Mouse (Mus musculus) small intestine, adult 2 months (tissue): Measurements from ENCODE around the gene Eif4h. TPM values are rescaled to one million over a fixed set of nuclear protein-coding genes. Genes with fewer than 3 reads are reported as not detected.
"Not testable (repeated sequence)": the region's sequence is repeated elsewhere in the genome, so short reads cannot be mapped to it uniquely, and the experiment has no call there.

ENCODE experiments used
- H3K27ac ChIP-seq: fragments of 200-500 bp; 2 replicates; pipeline ENCODE4 v1.5.1; 2012; ENCODE audit warnings: low read depth, low read length, control low read depth, inconsistent platforms; ENCODE audit not compliant: insufficient read depth
- H3K27me3 ChIP-seq: fragments of 200-500 bp; 2 replicates; pipeline ENCODE4 v1.6.1; 2012; ENCODE audit warnings: mild to moderate bottlenecking, moderate library complexity, low read length, inconsistent platforms; ENCODE audit not compliant: control insufficient read depth, insufficient read depth
- H3K36me3 ChIP-seq: fragments of 200-500 bp; 2 replicates; pipeline ENCODE4 v1.6.1; 2012; ENCODE audit warnings: mild to moderate bottlenecking, low read length, control low read depth, inconsistent platforms; ENCODE audit not compliant: control insufficient read depth, insufficient read depth
- H3K4me1 ChIP-seq: fragments of 200-500 bp; 2 replicates; pipeline ENCODE4 v1.6.1; 2012; ENCODE audit warnings: low read length, inconsistent platforms, mixed read lengths; ENCODE audit not compliant: control insufficient read depth, insufficient read depth, insufficient read length
- H3K4me3 ChIP-seq: fragments of 200-500 bp; 2 replicates; pipeline ENCODE4 v1.5.1; 2012; ENCODE audit warnings: low read depth, mild to moderate bottlenecking, control low read depth, inconsistent platforms, low read length, moderate library complexity
- CTCF ChIP-seq: fragments of 200-500 bp; IDR thresholded peaks from 2 replicates; pipeline ENCODE4 v1.5.1; 2012; ENCODE audit warnings: low read depth, mild to moderate bottlenecking, control low read depth, inconsistent platforms, low read length, moderate library complexity, mixed read lengths; ENCODE audit not compliant: insufficient replicate concordance, insufficient read length; ENCODE audit errors: extremely low read depth
- POLR2A ChIP-seq: fragments of 200-500 bp; IDR thresholded peaks from 2 replicates; pipeline ENCODE4 v1.6.1; 2012; ENCODE audit warnings: low read depth, mild to moderate bottlenecking, control low read depth, inconsistent platforms, low read length, moderate library complexity
- WGBS: fragments of 180-500 bp; shearing (Covaris S2); methylation state at CpG from one replicate; pipeline ENCODE4 v1.1.7; 2018; 5-methylcytosine and 5-hydroxymethylcytosine counted together
- polyA plus RNA-seq: library from polyadenylated mRNA; depleted of rRNA; stranded (reverse); fragments of >200 nt; gene quantifications from 2 replicates; pipeline ENCODE4 v1.2.3, GENCODE M21; 2012

Gene Eif4h
- polyA plus RNA-seq, 1 experiment: 256 TPM

DNA sequence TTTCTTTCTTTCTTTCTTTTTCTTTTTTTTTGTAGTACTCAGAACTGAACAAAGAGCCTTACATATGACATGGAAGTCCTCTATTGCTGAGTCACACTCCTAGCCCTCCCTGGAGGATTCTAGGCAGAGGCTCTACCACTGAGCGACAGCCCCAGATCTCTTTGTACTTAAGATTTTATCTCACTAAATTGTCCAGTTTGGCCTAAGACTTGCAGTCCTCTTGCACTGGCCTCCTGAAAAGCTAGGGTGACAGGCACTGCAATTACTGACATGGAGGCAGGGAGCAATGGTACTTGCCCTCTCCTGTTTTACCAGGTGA is 32.9 kb upstream of the Eif4h start:
- H3K4me3 ChIP-seq: no peak overlapping the region
- H3K27me3 ChIP-seq: no peaks in the 10 kb centered on the region
- 90% methylated on average over 1 of the region's 1 CpGs for WGBS
- no peaks in the 10 kb centered on the region for H3K36me3 ChIP-seq
- H3K27ac ChIP-seq: no peak overlapping the region
- H3K4me1 ChIP-seq: peaks cover 12% of the 10 kb centered on the region
- no peak for TF ChIP-seq CTCF
- no peak for TF ChIP-seq POLR2A

DNA sequence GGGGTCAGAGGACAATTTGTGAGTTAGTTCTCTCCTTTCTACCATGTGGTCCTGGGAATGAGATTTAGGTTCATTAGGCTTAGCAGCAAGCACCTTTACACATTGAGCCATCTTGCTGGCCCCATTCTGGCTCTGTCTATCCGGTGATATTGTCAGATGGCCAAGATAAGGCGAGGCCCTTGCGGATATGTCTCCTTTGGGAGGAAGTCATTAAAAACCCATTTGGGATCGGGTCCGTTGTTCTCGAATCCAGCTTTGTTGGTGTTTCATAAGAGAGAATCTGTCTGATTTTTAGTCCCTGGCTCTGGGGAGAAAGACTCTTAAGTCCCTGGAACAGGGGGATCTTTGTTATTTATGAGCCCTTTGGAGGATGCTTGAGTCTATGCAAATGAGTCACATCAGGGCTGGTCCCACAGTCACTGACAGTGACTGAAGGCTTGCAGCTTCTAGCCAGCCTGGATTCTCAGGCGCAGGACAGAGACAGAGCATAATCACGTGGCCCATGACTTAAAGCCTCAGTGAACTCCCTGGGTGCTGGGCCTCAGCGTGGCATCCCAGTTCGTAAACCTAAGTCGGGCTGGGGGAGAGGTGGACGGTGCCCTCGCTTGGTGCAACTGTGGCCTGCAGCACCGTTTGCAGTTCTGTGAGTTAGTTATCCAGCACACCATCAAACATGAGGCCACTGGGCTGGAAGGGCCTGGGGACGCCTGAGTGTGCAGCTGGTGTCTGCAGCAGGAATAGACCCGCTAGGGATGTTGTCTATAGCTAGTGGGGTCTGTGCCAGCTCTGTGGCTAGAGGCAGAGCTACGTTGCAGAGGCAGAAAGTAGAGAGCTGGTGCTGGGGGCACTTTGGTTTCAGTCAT is 32.3 kb upstream of the Eif4h start:
- Histone ChIP-seq H3K27ac (no peak overlapping the region), H3K27me3 (no peaks in the 10 kb centered on the region), H3K4me3 (no peak overlapping the region), H3K36me3 (no peaks in the 10 kb centered on the region), H3K4me1 (peaks cover 10% of the 10 kb centered on the region)
- TF ChIP-seq POLR2A: no peak
- no peak for TF ChIP-seq CTCF
- WGBS: 79% methylated on average over 17 of the region's 17 CpGs

DNA sequence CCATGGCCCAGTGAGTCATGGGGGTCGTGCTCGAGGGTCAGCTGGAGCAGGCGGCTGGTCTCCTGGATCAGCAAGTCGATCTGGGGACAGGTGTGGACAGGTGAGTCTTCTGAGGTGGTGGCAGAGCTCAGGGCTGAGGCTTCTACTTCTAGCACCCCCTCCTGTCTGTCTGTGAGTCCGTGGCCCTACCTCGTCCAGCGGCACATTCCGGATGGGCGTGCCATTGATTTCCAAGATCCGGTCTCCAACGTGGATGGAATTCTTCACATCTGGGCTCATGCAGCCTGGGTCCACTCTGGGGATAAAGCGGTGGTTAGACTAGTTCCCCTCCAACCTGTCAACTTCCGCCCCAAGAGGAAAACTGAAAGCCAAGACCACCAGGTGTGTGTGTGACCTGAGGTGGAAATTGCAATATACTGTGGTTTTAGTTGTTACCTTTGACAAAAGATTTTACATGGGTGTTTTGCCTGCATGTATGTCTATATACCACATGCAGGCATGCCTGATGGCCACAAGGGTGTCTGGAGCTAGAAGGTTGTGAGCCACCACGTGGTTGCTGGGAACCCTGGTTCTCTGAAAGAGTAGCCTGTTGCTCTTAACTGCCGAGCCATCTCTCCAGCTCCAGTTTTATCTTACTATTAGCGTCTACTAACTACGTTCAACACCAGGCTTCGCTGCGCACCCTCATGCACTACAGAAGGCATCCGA is 29.9 kb upstream of the Eif4h start:
- WGBS: 80% methylated on average over 20 of the region's 20 CpGs
- no peak overlapping the region for H3K27ac ChIP-seq
- H3K4me1 ChIP-seq: no peaks in the 10 kb centered on the region
- H3K4me3 ChIP-seq: no peak overlapping the region
- no peaks in the 10 kb centered on the region for H3K27me3 ChIP-seq
- no peaks in the 10 kb centered on the region for H3K36me3 ChIP-seq
- TF ChIP-seq CTCF: no peak
- TF ChIP-seq POLR2A: no peak

DNA sequence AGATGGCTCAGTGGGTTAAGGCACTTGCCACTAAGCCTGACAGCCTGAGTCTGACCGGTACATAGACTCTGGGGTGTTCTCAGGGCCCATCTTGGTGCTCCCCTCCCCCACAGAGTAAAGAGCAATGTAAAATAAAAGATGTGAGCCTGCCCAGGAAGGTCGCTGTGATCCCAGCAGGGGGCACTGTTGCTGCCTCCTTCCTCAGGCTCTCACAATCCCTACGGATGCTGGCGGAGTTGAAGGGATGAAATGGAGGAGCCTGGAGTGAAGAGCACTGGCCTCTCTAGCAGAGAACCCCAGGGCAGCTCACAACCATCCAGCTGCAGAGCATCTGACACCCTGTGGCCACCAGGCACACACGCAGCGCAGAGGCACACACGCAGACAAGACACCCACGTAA is 29.2 kb upstream of the Eif4h start:
- 64% methylated on average over 8 of the region's 8 CpGs for WGBS
- Histone ChIP-seq H3K36me3 (no peaks in the 10 kb centered on the region), H3K4me1 (no peaks in the 10 kb centered on the region), H3K27ac (no peak overlapping the region), H3K27me3 (no peaks in the 10 kb centered on the region), H3K4me3 (no peak overlapping the region)
- TF ChIP-seq POLR2A (no peak), CTCF (peak; percentile 61; the same call in 1 of the 2 replicates)

DNA sequence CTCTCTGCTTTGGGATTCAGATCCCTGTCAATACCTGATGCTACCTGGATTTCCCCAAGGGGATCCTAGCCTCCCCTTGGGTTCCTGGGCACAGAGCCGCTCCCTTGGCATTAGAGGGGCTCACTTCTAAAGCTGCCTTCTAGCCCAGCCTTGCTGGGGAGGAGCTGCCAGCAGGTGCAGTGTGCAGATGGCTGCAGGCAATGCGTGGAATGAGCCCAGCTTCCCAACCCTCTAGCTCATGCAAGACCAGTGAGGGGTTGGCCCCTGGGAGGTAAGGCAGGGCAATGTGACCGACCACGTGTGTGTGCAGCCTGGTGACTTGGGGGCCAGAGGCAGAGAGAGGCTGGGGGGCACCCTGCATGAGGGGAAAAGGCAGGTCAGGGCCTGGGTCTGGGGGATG is 17.4 kb upstream of the Eif4h start:
- H3K36me3 ChIP-seq: no peaks in the 10 kb centered on the region; the same call in 1 of the 2 replicates
- TF ChIP-seq CTCF (no peak), POLR2A (no peak)
- H3K4me3 ChIP-seq: no peak overlapping the region
- H3K27ac ChIP-seq: no peak overlapping the region
- H3K4me1 ChIP-seq: no peaks in the 10 kb centered on the region
- no peaks in the 10 kb centered on the region for H3K27me3 ChIP-seq
- WGBS: 85% methylated on average over 4 of the region's 4 CpGs

DNA sequence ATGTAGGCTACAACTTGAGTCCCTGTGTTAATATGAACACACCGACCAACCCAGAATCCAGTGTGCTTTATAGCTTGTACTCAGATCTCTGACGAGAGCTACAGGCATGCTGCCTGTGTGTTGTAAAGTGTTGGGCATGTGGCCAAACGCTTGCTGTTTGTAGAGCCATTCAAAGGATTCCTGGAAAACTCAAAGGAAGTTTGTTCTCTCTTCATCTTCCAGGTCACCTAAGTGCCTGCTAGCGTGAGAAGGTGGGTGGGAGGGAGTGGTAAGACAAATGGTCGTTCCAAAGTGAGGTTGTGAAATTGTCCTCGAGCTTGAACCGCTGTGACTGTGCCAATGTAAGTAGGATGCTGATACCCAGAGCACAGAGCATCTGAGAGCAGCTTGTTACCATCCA is 12.7 kb upstream of the Eif4h start:
- TF ChIP-seq CTCF: no peak
- TF ChIP-seq POLR2A: no peak
- no peaks in the 10 kb centered on the region for H3K36me3 ChIP-seq
- 8% methylated on average over 7 of the region's 7 CpGs for WGBS
- H3K4me1 ChIP-seq: peaks cover 4% of the 10 kb centered on the region
- H3K27ac ChIP-seq: no peak overlapping the region
- H3K27me3 ChIP-seq: no peaks in the 10 kb centered on the region
- no peak overlapping the region for H3K4me3 ChIP-seq

DNA sequence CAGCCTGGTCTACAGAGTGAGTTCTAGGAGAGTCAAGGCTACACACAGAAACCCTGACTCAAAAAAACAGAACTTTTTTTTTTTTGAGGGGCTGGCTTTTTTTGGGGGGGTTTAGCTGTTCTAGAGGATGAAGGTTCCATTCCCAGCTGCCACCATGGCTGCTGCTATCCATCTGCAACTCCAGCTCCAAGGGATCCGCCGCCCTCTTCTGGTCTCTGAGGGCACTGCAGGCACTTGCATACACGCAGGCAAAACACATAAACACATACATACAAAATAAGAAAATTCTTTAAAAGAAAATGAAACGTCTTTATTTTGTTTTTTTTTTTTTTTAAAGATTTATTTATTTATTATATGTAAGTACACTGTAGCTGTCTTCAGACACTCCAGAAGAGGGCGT is 11.6 kb upstream of the Eif4h start:
- Histone ChIP-seq H3K27ac (no peak overlapping the region), H3K36me3 (no peaks in the 10 kb centered on the region), H3K4me3 (no peak overlapping the region), H3K4me1 (peaks cover 4% of the 10 kb centered on the region), H3K27me3 (no peaks in the 10 kb centered on the region)
- 54% methylated on average over 5 of the region's 5 CpGs for WGBS
- TF ChIP-seq POLR2A (no peak), CTCF (peak; percentile 74; the same call in 1 of the 2 replicates)

DNA sequence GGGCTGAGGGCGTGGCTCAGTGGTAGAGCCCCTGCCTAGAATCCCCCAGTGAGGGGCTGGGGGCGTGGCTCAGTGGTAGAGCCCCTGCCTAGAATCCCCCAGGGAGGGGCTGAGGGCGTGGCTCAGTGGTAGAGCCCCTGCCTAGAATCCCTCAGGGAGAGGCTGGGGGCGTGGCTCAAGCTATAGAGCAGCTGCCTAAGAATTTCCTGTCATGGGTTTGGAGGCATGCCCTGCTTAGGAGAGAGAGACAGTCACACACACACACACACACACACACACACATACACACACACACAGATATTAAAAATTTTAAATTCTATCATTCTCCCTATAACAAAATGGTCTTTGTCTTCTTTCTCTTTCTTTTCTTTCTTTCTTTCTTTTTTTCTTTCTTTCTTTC is 9.7 kb upstream of the Eif4h start:
- H3K36me3 ChIP-seq, H3K4me1 ChIP-seq, H3K27ac ChIP-seq, H3K27me3 ChIP-seq, H3K4me3 ChIP-seq: not testable (repeated sequence)
- WGBS: 76% methylated on average over 3 of the region's 4 CpGs
